Mouse (Mus musculus): ENCODE results near the gene Pid1.

- no peak for TF ChIP-seq CTCF (IDR thresholded peaks at IDR 0.05; ENCODE audit: low read depth)
- TF ChIP-seq EP300 (IDR thresholded peaks at IDR 0.05; ENCODE audit: low read depth) = no peak
Observed at GRCm38 (mm10) chr1:84085361-84085760, 278.6 kb downstream of the Pid1 start.

Data from liver, postnatal 0 days (tissue).